Mouse (Mus musculus): Measurements from ENCODE around the gene Sh3kbp1.
A peak's percentile ranks its signal among the peaks of the same experiment; 100 is the strongest.
"Not testable (repeated sequence)": the region's sequence is repeated elsewhere in the genome, so short reads cannot be mapped to it uniquely, and the experiment has no call there.

Gene Sh3kbp1

DNA sequence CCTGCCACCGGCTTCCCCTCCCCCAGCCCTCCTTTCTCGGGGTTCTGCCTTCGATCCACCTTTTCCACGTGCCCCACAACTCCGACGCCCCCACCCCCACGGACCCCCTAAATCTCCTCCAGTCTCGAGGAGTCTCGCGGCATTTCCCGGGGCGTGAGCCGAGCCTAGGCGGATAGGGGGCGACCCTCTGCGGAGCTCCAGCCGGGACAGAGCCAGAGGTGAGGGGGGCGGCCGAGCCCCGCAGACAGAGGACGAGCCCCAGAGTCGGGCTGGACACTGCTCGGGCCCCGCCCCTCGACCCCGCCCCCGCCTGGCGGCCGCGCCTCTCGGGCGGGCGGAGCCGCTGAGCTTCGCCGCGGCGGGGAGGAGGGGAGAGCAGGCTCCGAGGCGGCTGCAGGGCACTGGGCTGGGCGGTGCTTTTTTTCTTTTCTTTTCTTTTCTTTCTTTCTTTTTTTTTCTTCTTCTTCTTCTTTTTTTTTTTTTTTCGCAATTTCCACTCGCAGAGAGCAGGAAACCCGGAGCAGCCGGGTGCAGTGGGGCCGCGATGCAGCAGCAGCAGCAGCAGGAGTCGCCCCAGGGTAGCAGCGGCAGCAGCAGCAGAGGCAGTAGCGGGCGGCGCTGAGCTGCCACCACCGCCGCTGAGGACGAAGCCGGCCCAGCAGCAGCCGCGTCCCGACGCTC lies at the start of gene Sh3kbp1:
Gene Sh3kbp1, plus strand, starts transcription at position 366 of the 681 bp plus-strand sequence.
- DNase-seq, result peak; percentile 69 to 77

DNA sequence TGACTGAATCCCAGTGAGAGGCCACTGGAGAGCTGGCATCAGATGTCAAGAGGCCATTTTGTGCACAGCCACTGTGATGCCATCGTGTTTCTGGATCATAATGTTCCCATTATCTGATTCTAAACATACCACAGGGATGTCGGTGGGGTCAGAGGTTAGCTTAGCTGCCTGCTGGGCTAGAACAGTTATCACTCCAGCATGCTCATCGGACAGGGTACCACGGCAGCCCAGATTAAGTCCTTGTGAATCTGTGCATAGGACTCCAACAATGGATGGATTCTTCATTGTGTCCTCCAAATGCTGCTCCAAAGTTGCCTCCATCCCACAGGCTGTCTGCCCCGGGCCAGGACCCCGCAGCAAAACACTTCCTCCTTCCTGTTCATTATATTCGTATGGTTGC lies 42.3 kb upstream of the Sh3kbp1 start:
- DNase-seq, result not testable (repeated sequence)

DNA sequence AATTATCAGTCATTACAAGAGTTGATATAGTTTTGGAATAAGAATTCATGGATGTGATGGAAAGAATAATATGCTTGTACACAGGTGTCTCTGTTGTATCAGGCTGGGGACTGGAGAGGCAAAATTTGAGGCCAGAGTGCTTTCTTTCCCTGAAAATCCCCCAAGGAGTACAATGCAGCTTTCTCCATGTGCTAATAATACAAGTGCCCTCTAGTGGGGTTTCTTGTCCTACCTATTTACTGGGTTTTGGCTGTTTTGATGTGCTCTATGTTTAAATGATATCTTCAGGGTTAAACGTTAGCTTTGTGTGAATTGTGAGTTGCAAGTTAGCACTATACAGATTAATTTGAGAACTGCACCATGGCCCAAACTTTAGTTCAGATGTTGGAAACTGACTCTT lies 35.4 kb upstream of the Sh3kbp1 start:
- no peak for DNase-seq

DNA sequence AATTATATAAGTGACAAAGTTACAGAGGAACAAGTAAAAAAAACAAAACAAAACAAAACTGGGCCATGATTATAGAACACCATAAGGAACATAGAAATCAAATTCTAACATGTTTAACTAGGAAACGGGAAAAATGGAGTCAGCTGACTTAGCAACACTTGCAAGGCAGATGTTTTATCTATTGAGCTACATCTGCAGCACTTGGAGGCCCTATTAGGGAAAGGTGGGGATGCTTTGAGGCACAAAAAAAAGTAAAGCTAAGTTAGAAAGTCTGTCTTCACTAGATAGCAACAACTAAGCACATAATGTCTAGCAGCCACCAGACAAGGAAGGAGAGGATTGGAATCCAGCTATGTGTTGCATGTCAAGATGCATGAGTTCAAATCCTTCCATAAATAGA lies 29.6 kb upstream of the Sh3kbp1 start:
- DNase-seq, result no peak

DNA sequence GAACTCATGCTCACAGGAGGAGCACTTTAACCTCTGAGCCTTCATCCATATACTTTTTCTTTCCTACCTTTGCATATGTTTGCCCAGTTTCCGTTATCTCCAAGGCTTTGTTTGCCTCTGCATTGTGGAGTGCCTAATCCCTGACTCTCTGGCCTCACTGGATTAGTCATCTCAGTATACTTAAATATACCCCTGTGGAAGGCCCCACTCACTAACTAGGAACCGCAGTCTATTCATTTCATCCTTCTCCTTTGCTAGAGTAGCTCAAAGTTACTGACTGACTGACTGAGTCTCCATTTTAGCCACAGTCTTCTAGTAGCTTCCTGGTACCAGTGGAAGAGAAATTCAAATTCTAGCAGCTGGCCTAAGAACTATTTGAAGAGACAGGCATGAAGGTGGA lies 22.2 kb upstream of the Sh3kbp1 start:
- DNase-seq, result no peak

DNA sequence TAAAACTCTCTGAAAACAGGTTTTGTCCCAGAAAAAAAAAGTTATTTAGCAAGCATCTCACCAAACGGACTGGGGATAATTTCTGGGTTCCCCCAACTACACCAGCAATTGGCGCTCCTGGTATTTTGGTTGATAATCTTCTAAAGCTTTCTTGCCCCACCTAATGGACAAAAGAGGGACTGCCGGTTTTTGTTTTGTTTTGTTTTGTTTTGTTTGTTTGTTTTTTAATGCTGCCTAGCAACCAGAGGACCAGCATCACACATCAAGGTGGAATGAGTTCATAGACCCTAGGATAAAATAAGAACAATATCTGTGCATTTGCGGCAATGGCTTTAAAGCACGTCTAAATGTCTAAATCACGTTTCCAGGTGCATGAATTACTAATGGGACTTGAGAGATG lies 20.1 kb upstream of the Sh3kbp1 start:
- peak in 1 of 2 experiments; percentile 27 for DNase-seq

DNA sequence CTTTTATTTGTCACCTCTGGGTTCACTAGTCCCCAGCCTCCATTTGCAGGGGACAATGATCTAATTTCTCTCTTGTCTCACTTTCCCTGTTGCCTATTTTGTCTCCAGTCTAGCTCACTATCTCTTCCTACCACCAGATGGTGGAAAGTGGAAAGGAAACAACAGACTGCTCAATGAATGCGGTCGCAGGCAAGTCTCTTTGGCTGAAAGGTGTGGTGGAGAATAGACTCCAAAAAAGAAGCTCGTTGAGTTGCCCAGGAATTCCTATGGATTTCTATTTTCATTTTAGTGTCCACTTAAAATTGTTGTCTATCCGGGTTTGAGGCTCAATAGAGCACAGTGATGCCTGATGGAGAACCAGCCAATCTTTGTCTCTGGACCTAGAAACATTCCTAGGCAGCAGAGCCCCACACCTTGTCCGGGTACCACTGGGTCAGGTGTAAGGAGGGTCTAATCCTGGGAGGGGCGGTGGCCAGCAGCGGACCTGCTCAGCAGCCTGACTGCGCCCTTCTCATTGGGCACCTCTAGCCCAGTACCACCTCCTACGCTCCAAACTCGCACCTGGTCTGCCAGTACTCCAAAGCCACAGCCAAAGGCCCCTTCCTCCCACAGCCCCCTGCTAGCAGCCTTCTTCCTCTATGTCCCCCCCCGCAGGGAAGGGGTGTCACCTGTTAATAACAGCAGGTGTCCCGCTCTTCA lies 715 bp upstream of the Sh3kbp1 start:
- peak; percentile 4 to 44 for DNase-seq

DNA sequence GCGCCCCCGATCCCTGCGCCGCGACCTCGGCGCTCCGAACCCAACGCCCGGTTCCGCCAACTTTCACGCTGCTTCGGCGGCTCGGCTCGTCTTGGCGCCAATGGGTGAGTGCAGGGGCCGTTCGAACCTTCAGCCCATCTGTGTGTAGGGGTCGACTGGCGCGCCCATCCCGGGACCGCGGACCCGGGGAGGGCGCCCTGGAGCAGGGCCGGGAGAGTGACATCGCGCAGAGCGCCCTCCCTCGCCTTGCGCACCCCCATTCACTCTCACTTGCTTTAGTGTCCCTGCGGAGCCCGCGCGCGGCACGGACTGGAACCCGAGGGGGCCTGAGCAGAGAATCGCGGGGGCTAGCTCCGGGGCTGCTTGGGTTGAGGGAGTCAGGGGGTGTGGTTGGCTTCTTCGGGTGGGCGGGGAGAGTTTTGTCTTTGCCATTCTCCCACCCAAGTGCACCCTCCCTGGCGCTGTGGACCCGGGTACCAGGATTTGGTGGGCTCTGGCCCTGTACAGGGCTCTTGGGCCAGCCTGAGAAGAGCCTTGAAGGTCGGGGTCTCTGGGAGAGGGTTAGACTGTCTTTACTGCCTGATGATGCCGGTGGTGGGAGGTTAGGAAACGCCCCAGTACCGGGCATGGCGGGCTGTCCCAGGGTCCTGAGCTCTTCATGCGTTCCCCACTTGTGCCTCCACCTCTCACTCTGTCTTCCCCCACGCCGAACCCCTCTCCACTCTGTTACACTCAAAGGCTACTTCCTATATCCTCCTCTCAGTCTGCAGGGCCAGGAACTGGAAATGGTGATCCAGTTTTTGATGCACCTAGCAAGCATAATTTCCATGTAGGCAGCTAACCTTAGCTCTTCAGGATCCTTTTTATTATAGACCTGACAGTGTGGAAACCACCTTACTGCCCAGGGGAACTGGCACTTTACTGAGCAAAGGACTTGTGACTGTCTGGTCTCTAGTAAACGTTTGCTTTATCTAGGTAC lies 805 bp downstream of the Sh3kbp1 start:
- DNase-seq, result peak; percentile 4 to 38

DNA sequence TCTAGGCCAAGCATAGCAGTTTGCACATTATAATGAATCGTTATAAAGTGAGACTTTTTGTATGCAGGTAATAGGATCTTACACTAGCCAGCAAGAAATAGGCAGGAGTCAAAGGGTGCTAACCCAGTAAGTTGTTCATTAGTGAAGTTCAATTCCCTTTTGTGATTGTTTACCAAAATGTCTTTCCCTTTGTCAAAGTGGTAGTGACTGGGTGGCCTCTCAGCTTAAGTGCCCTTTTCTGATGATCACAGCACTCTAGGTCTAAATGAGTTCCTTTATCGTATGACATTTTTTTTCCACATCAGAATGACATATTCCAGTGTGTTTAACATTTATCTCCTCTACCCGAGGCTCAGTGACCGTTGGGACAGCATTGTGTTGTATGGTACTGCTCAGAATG lies 1.6 kb downstream of the Sh3kbp1 start:
- no peak for DNase-seq

DNA sequence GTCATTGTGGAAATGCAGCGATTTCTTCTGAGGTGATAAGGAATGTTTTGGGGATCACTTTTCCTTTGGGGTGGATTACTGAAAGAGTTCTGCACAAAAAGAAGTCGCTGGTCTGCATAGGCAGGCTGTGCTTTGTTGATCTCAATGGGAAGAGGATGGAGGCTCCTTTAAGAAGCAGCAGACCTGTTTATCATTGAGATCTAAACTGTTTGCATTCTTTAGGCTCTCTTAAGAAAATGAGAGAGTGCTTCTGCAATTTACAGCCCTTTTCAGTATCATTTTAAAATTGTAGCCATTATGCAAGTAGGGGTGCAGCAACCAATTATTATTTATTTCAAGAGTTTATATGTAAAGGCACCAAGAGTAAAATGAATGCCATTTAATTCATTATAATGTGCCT lies 2.1 kb downstream of the Sh3kbp1 start:
- DNase-seq, result no peak

DNA sequence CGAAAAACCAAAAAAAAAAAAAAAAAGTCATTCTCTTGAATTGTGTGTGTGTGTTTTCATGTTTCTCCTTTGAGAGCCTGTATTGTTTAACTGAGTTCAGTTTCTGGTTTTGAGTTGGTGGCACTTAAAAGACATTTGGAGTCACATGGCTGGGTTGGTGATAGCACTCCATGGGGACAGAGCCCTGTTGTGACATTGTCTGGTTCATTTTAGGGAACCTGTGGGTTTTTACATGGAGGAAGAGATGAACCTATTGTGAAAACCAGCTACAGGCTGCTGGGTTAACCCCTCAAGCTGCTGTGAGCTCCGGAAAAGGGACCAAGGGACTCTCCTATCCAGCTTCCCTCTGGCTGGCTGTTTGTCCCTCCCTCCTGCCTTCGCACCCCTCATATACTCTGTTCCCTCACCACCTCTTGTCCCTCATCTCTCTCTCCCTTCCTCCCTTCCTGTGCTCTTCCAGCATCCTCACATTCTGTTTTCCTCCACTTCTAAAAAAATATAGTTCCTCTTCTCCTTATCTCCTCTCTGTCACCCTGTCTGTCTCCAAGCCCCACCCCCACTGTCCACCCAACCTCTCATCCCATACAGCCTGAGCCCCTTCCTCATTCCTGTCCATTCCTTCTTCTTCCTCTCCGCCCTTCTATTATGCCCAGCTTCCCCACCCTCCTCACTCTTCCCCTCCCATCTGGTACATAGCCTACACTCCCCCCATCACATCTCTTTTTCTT lies 11.6 kb downstream of the Sh3kbp1 start:
- DNase-seq, result no peak

DNA sequence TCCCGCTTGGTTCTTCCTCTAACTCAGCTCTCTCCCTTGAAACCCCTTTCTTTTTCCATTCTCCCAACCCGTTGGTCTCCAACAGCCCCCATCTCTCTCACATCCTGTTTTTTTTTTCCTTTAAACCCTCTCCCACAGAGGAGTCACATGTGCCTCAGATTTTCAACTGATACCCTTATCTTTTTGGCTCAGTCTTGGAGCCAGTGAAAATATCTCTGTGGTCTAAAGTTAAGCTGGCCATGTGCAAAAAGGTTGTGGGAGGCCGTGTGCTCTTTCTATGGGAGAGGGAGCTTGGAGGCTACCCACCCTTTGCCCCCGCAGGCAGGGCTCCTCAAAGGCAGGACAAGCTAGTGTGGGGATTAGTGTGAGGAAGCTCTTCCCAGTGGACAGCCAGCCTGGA lies 12.9 kb downstream of the Sh3kbp1 start:
- no peak for DNase-seq

DNA sequence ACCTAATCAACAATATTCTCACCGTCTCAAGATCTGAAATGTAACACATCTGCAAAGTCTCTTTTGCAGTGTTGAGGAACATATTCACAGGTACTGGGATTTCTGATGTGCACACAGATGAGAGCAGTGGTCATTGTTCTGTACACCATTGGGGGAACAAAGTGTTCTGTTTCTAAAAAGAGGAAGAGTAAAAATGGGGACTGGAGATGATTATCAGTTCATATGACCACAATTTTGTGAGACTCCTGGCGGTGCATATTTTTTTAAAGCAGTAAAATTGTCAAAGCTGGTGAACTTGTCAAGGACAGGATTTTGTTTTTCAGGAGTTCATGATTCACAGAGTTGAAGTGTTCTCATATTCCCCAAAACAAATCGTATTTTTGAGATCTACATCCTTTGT lies 18.2 kb downstream of the Sh3kbp1 start:
- no peak for DNase-seq

DNA sequence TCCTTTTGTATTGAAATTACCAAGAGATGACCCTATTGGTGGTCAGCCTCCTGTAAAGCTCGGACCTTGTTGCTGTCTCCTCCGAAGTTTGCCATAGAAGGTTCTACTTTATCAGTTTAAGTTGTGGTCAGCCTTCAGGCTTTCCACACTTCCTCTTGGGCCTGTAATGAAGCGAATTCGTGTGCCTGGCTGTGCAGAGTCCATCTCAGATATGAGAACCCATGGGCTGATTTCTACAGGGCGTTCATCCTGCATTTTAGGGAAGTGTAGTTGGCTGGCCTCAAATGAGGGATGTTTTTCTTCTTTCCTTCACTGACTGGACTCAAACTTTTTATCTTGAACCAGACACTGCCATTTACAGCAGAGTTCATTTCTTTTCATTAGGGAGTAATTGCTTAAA lies 20.5 kb downstream of the Sh3kbp1 start:
- DNase-seq, result no peak

DNA sequence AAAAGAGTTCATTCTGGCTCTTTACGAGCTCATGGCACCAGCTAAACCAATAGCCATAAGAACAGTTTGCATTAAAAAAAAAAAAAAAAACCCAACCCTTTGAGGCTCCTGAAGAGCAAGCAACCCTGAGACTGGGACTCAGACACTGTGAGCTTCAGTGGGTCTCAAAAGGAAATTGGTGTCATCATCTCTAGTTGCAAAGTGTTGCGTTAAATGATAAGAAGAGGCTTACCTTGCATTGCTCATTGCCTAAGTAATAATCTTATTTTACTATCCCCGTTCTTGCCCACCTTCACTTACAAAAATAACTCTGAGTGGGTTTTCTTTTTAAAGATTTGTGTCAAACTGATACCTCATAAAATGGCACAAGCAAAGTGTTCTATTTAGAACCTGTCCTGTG lies 21.5 kb downstream of the Sh3kbp1 start:
- DNase-seq, result no peak

DNA sequence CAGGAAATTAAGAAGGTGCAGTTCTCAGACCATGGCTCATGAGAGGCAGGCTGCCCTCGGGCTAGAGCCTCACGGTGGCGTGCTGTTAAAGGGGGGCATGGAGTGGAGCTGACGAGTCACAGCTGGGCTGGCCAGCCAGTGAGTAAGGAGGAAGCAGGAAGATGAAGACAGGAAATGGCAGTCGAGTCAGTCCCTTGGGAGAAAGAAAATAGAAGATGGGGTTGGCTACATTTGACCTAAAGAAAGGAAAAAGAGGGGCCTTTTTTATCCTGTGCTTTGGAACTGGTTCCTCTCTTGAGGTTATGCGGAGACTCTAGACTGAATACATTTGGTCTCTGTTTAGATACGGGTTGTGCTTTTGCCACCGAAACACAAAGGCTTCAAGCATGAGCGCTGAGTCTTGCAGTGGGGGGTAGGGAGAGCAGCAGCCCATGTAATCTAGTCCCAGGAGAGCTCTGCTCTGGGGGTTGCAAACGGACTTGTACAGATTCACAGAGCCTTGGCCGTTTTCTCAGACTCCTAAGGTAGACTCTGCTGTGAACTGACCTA lies 23.1 kb downstream of the Sh3kbp1 start:
- peak; percentile 9 to 52 for DNase-seq

DNA sequence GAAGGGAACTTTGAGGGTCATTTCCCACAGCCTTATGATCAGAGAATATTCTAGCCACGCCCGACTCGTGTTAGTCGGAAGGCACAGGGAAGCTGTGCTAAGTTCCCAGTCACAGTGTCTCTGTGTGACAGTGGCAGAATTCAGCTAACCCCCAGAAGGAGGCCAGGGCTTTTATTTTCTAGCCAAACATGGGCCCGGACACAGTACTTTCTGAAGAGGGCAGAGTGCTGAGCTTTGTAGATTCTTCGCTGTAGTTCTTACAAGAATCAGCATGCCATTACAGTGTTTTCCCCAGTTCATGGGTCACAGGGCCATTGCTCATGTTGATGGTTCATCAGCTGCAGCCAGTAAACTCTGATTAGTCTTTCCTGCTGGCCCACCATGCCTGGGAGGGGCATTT lies 23.7 kb downstream of the Sh3kbp1 start:
- DNase-seq, result peak in 1 of 2 experiments; percentile 7

DNA sequence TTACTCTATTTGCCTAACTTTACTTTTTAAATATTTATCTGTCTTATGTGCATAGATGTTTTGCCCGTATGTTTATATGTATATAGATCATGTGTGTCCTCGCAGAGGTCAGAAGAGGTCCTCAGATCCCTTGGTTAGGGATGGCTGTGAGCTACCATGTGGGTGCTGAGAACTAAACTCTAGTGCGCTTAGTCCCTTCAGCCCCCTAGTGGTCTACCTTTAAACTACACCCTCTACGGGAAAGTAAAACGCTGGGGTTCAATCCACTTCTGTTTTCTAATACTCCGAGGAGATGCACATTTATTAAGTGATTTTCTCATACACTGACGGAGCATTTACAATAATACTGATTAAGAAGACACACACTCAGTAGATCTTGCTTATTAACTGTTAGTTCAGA lies 44.3 kb downstream of the Sh3kbp1 start:
- no peak for DNase-seq

DNA sequence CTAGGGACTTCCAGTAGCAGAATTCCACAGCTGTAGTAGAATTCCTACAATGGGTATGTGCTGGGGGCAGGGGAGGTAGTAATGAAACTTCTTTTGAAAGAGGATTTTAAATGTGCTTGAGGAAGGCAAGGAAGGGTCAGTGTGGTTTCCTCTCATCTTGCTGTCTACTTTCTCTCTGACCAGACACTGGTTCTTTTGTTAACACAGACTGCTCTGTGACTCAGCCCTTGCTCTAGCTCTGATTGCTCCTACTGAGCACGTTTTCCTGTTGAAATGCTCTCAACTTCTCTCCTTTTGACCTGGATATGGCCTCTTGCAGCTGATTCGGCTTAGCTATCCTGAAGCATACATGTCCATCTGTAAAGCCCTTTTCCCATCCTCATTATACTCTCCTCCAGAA lies 45.4 kb downstream of the Sh3kbp1 start:
- DNase-seq, result no peak

DNA sequence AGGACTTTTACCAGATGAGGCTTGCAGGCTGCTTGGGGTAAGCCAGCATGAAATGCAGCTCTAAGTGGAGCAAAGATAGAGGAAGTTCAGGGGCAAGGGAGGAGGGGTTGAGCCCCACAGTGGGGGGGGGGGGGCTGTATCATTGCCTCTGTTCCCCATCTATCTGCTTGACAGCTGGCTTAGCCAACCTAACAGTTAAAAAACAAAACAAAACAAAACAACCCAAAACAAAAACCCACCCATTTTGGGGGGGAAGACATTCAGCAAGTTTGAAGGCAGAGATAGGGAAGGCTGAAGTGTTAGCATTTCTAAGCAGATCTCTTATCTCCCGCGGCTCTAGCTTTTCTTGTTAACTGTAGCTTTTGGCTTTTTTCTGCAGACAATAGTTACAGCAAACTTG lies 49.2 kb downstream of the Sh3kbp1 start:
- DNase-seq, result no peak

DNA sequence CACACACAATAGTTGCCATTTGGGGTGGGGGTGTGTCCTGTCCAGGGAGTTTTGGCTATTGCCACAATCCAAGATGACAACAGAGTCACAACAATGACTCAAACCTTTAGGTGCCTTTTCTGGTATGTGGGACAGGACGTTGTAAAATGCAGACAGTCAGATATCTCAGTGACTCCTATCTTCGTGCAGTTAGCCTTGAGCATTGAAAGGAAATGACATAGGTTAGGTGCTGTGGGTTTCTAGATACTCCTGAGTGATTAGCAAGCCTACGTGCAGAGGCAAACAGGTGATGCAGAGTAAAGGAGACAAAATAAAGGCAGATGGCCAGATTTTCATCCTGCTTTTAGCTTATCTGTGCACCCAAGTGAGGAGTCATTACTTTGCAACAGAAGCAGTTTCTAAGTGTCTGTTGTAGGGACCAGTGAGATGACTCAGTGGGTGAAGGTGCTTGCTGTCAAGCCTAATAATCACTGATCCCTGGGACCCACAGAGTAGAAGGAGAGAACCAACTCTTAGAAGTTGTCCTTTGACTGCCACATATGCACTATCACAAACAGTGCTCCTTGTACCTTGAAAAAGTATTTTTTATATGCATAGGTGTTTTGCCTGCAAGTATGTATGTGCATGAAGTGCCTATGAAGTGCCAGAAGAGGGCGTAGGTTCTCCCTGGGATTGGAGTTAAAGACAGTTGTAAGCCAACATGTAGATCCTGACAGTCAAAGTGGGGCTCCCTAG lies 50.7 kb downstream of the Sh3kbp1 start:
- DNase-seq, result no peak
